Comparison of ENCODE assay signal across 23 mouse cellular contexts in genomic region chr13:44028081-44028480, GRCm38 (mm10).
DNase-seq lines count a peak whose midpoint lies in the region; ATAC-seq and TF ChIP-seq lines count a peak whose summit lies in the region.
"Had no signal": no experiment of that assay in that cellular context is flagged by ENCODE, and none has a peak within 500 bp of the region (broad histone marks: within the 10 kb centered on the region; RNA-seq: fewer than 3 reads in every experiment).

No protein-coding gene starts in this region.

- H3K27ac ChIP-seq in heart, embryonic 12.5 days (ENCODE audit: poor library complexity, severe bottlenecking): no peak overlapping the region
- H3K27ac ChIP-seq in liver, postnatal 0 days (ENCODE audit: low read depth): no peak overlapping the region
- H3K27ac ChIP-seq: embryonic facial prominence, embryonic 10.5 days; embryonic facial prominence, embryonic 12.5 days; forebrain, embryonic 13.5 days; forebrain, embryonic 15.5 days had no signal

- no peak overlapping the region for H3K4me2 ChIP-seq in heart, embryonic 12.5 days
- no peak overlapping the region for H3K4me2 ChIP-seq in liver, postnatal 0 days (ENCODE audit: low read depth, low read length)
- H3K4me2 ChIP-seq: embryonic facial prominence, embryonic 12.5 days; forebrain, embryonic 13.5 days; forebrain, embryonic 15.5 days had no signal

- peak; percentile 39 to 56 for DNase-seq in spleen, postnatal 36 days (ENCODE audit: low spot score in 2 of 2)
- DNase-seq in spleen, postnatal 14 days (ENCODE audit: low spot score in 2 of 2): no peak
- no peak for DNase-seq in liver, postnatal 0 days
- DNase-seq: adrenal gland, adult 8-10 months; adrenal gland, postnatal 14 days; adrenal gland, postnatal 36 days; cerebellum, adult 11-12 months; cerebellum, adult 2 months; cerebellum, adult 9-10 months; cerebellum, postnatal 10 days; cerebellum, postnatal 25 days; forebrain, postnatal 0 days had no signal

- TF ChIP-seq EP300 in liver, postnatal 0 days (IDR thresholded peaks at IDR 0.05; ENCODE audit: low read depth): no peak

- no peaks in the 10 kb centered on the region for H3K36me3 ChIP-seq in heart, embryonic 12.5 days
- H3K36me3 ChIP-seq in liver, postnatal 0 days (replicated peaks; ENCODE audit: insufficient read depth, low read length): no peaks in the 10 kb centered on the region
- H3K36me3 ChIP-seq: embryonic facial prominence, embryonic 10.5 days; embryonic facial prominence, embryonic 12.5 days; forebrain, embryonic 15.5 days; G1E had no signal

- H3K9me3 ChIP-seq in heart, embryonic 12.5 days (replicated peaks): no peaks in the 10 kb centered on the region
- no peaks in the 10 kb centered on the region for H3K9me3 ChIP-seq in liver, postnatal 0 days (ENCODE audit: low read length)
- H3K9me3 ChIP-seq: embryonic facial prominence, embryonic 10.5 days; embryonic facial prominence, embryonic 12.5 days; forebrain, embryonic 13.5 days; forebrain, embryonic 15.5 days; G1E had no signal

- 84% methylated on average over 6 of the region's 6 CpGs for WGBS in heart, embryonic 12.5 days
- WGBS in liver, postnatal 0 days (ENCODE audit: insufficient replicate concordance): 78% methylated on average over 6 of the region's 6 CpGs

- H3K27me3 ChIP-seq in heart, embryonic 12.5 days (replicated peaks): no peaks in the 10 kb centered on the region
- H3K27me3 ChIP-seq in liver, postnatal 0 days (ENCODE audit: insufficient read depth, low read length): no peaks in the 10 kb centered on the region
- H3K27me3 ChIP-seq: CH12.LX; embryonic facial prominence, embryonic 12.5 days; forebrain, embryonic 15.5 days; Patski had no signal

- no peak overlapping the region for H3K9ac ChIP-seq in heart, embryonic 12.5 days
- H3K9ac ChIP-seq in liver, postnatal 0 days (replicated peaks): no peak overlapping the region
- H3K9ac ChIP-seq: embryonic facial prominence, embryonic 12.5 days; forebrain, embryonic 13.5 days; forebrain, embryonic 15.5 days; forebrain, postnatal 0 days had no signal

- H3K4me3 ChIP-seq in heart, embryonic 12.5 days: no peak overlapping the region
- no peak overlapping the region for H3K4me3 ChIP-seq in liver, postnatal 0 days (ENCODE audit: low read depth, low read length)
- H3K4me3 ChIP-seq: embryonic facial prominence, embryonic 10.5 days; embryonic facial prominence, embryonic 12.5 days; forebrain, embryonic 13.5 days; forebrain, embryonic 15.5 days had no signal

- no peak for TF ChIP-seq CTCF in liver, postnatal 0 days (IDR thresholded peaks at IDR 0.05; ENCODE audit: low read depth)

- ATAC-seq in neutrophil, adult 5-6 weeks (ENCODE audit: extremely low read depth, insufficient number of reproducible peaks, low FRiP score, poor library complexity, severe bottlenecking): peak; percentile 48; the same call in 1 of the 2 replicates
- ATAC-seq in heart, embryonic 12.5 days (ENCODE audit: insufficient number of reproducible peaks, low FRiP score): no peak
- ATAC-seq in liver, postnatal 0 days: no peak
- ATAC-seq: activated CD4-positive, CD25-positive, alpha-beta regulatory T cell, adult 4 months; CD4-positive, CD25-positive, alpha-beta regulatory T cell, adult 4 months; forebrain, embryonic 13.5 days; forebrain, postnatal 0 days; Patski had no signal

- H3K4me1 ChIP-seq in heart, embryonic 12.5 days (replicated peaks): peaks cover 29% of the 10 kb centered on the region
- no peaks in the 10 kb centered on the region for H3K4me1 ChIP-seq in liver, postnatal 0 days (ENCODE audit: insufficient read depth)
- H3K4me1 ChIP-seq: embryonic facial prominence, embryonic 12.5 days had no signal

Comparison
In these comparisons a context has a peak if more than half of its experiments do, and no peak if none do; other contexts are left out.
1. DNase-seq: peak in spleen, postnatal 36 days (2 of 2); none in spleen, postnatal 14 days (0 of 2) and liver, postnatal 0 days (single experiment).